Mouse (Mus musculus): ENCODE measurements at regions not wholly inside any gene's neighbourhood (a gene's known extent, or its start where the extent isn't known, plus 50 kb on each side); places are given as distances from the start of the nearest gene placed in this dataset.

- no peak for DNase-seq (ENCODE audit: extremely low read depth)
- no peak overlapping the region for H3K9ac ChIP-seq (ENCODE audit: insufficient read depth, low read depth)
- peaks cover 0 to 3% of the 10 kb centered on the region in 2 experiments; a peak in 1 of 4 replicates for H3K4me1 ChIP-seq (ENCODE audit: control insufficient read depth in 1 of 2, insufficient read depth in 2 of 2)
- H3K27me3 ChIP-seq (replicated peaks): no peaks in the 10 kb centered on the region
- H3K79me2 ChIP-seq (replicated peaks; ENCODE audit: control insufficient read depth, extremely low read depth, insufficient read depth, poor library complexity, severe bottlenecking): no peaks in the 10 kb centered on the region
- H3K4me2 ChIP-seq (ENCODE audit: insufficient read depth, low read depth, poor library complexity, severe bottlenecking): no peak overlapping the region
- no peaks in the 10 kb centered on the region for H3K9me3 ChIP-seq (replicated peaks; ENCODE audit: low read length)
- TF ChIP-seq TCF12 (IDR thresholded peaks at IDR 0.05; ENCODE audit: low read depth, low read length) (no peak), POLR2AphosphoS2 (IDR thresholded peaks at IDR 0.05; ENCODE audit: low read depth, low read length) (no peak), PAX5 (IDR thresholded peaks at IDR 0.05; ENCODE audit: low read length) (no peak), SIN3A (IDR thresholded peaks at IDR 0.05; ENCODE audit: low read length) (no peak), ZMIZ1 (IDR thresholded peaks at IDR 0.05; ENCODE audit: low read depth, low read length) (no peak), CHD1 (IDR thresholded peaks at IDR 0.05; ENCODE audit: low read depth, low read length) (no peak), GABPA (IDR thresholded peaks at IDR 0.05; ENCODE audit: insufficient replicate concordance, low read depth, low read length) (no peak), USF1 (IDR thresholded peaks at IDR 0.05; ENCODE audit: low read depth, low read length) (no peak; the same call in 1 of the 2 replicates), CTCF (conservative IDR thresholded peaks at IDR 0.05 in 1 of 2, IDR thresholded peaks at IDR 0.05 in 1 of 2; ENCODE audit: low read depth in 2 of 2, low read length in 2 of 2) (no peak), IRF4 (IDR thresholded peaks at IDR 0.05; ENCODE audit: low read depth, low read length) (no peak), JUN (IDR thresholded peaks at IDR 0.05; ENCODE audit: insufficient read depth, low read depth, low read length) (no peak), MYC (IDR thresholded peaks at IDR 0.05; ENCODE audit: low read depth, low read length) (no peak), JUND (conservative IDR thresholded peaks at IDR 0.05; ENCODE audit: low read depth, low read length) (no peak), NELFE (IDR thresholded peaks at IDR 0.05; ENCODE audit: low read depth, low read length) (no peak), MEF2A (IDR thresholded peaks at IDR 0.05; ENCODE audit: borderline replicate concordance, low read depth, low read length) (no peak), CHD2 (IDR thresholded peaks at IDR 0.05; ENCODE audit: low read length) (no peak)
- no peak overlapping the region for H3K4me3 ChIP-seq (replicated peaks in 1 of 3; ENCODE audit: low read depth in 2 of 3, low read length in 2 of 3, poor library complexity in 1 of 3)
- dilution Hi-C loops (cut with MboI; ENCODE audit: extremely low pct_ligation_motif_present, extremely low pct_unique_long_range_greater_than_20kb, low sequenced_read_pairs) (no loop called here), in situ Hi-C loops (cut with MboI; ENCODE audit: low pct_ligation_motif_present, low pct_unique_long_range_greater_than_20kb, low sequenced_read_pairs) (no loop called here)
- H3K36me3 ChIP-seq (replicated peaks in 1 of 2; ENCODE audit: control insufficient read depth in 1 of 2, insufficient read depth in 1 of 2, low read length in 1 of 2): no peaks in the 10 kb centered on the region
- H3K27ac ChIP-seq (ENCODE audit: insufficient read depth, low read depth): no peak overlapping the region
These were observed 490.7 kb downstream of the 1700129C05Rik start for GRCm38 (mm10) chr14:58652004-58652403.

GRCm38 (mm10) chr14:58651210-58651609, 491.5 kb downstream of the 1700129C05Rik start:
- TF ChIP-seq MYC (IDR thresholded peaks at IDR 0.05; ENCODE audit: low read depth, low read length) (no peak), CTCF (conservative IDR thresholded peaks at IDR 0.05 in 1 of 2, IDR thresholded peaks at IDR 0.05 in 1 of 2; ENCODE audit: low read depth in 2 of 2, low read length in 2 of 2) (no peak), POLR2A (IDR thresholded peaks at IDR 0.05; ENCODE audit: low read depth, low read length) (no peak), ZMIZ1 (IDR thresholded peaks at IDR 0.05; ENCODE audit: low read depth, low read length) (no peak), PAX5 (IDR thresholded peaks at IDR 0.05; ENCODE audit: low read length) (no peak), USF1 (IDR thresholded peaks at IDR 0.05; ENCODE audit: low read depth, low read length) (no peak), JUN (IDR thresholded peaks at IDR 0.05; ENCODE audit: insufficient read depth, low read depth, low read length) (no peak), ZKSCAN1 (IDR thresholded peaks at IDR 0.05; ENCODE audit: borderline replicate concordance, low read depth, low read length) (no peak), RCOR1 (conservative IDR thresholded peaks at IDR 0.05; ENCODE audit: low read depth, low read length) (no peak), SMC3 (IDR thresholded peaks at IDR 0.05; ENCODE audit: low read depth, low read length) (no peak), TBP (conservative IDR thresholded peaks at IDR 0.05; ENCODE audit: low read depth, low read length) (no peak), MAZ (IDR thresholded peaks at IDR 0.05; ENCODE audit: low read depth, low read length) (no peak), IRF4 (IDR thresholded peaks at IDR 0.05; ENCODE audit: low read depth, low read length) (no peak), MAFK (IDR thresholded peaks at IDR 0.05; ENCODE audit: insufficient replicate concordance, low read length) (no peak), GABPA (IDR thresholded peaks at IDR 0.05; ENCODE audit: insufficient replicate concordance, low read depth, low read length) (no peak), CHD2 (IDR thresholded peaks at IDR 0.05; ENCODE audit: low read length) (no peak)
- Histone ChIP-seq H3K4me2 (ENCODE audit: insufficient read depth, low read depth, poor library complexity, severe bottlenecking) (no peak overlapping the region), H3K9ac (ENCODE audit: insufficient read depth, low read depth) (no peak overlapping the region), H3K9me3 (replicated peaks; ENCODE audit: low read length) (no peaks in the 10 kb centered on the region), H3K4me1 (ENCODE audit: control insufficient read depth in 1 of 2, insufficient read depth in 2 of 2) (peaks cover 0 to 3% of the 10 kb centered on the region in 2 experiments; a peak in 1 of 4 replicates), H3K27me3 (replicated peaks) (no peaks in the 10 kb centered on the region), H3K79me2 (replicated peaks; ENCODE audit: control insufficient read depth, extremely low read depth, insufficient read depth, poor library complexity, severe bottlenecking) (no peaks in the 10 kb centered on the region), H3K27ac (ENCODE audit: insufficient read depth, low read depth) (no peak overlapping the region), H3K4me3 (replicated peaks in 1 of 3; ENCODE audit: low read depth in 2 of 3, low read length in 2 of 3, poor library complexity in 1 of 3) (no peak overlapping the region), H3K36me3 (replicated peaks in 1 of 2; ENCODE audit: control insufficient read depth in 1 of 2, insufficient read depth in 1 of 2, low read length in 1 of 2) (no peaks in the 10 kb centered on the region)
- in situ Hi-C loops (cut with MboI; ENCODE audit: low pct_ligation_motif_present, low pct_unique_long_range_greater_than_20kb, low sequenced_read_pairs): no loop called here
- DNase-seq (ENCODE audit: extremely low read depth): no peak
- dilution Hi-C loops (cut with MboI; ENCODE audit: extremely low pct_ligation_motif_present, extremely low pct_unique_long_range_greater_than_20kb, low sequenced_read_pairs): no loop called here

Data from CH12.LX (cell line).